Mouse (Mus musculus) midbrain, embryonic 12.5 days (tissue): ENCODE measurements at regions not wholly inside any gene's neighbourhood (a gene's known extent, or its start where the extent isn't known, plus 50 kb on each side); places are given as distances from the start of the nearest gene placed in this dataset.

Experiments
- ATAC-seq: fragments of 200-750 bp; cut with Nextera tagmentation; 2 replicates; pipeline ENCODE4 v1.8.0; 2017; ENCODE audit warnings: low read depth, moderate TSS enrichment, moderate library complexity; ENCODE audit not compliant: low FRiP score
- H3K27ac ChIP-seq: fragments of 300-500 bp; sonication (generic); replicated peaks from 2 replicates; pipeline ENCODE4 v1.5.1; 2016; ENCODE audit warnings: mild to moderate bottlenecking
- H3K27me3 ChIP-seq: fragments of 300-500 bp; sonication (generic); 2 replicates; pipeline ENCODE4 v1.6.1; 2016; ENCODE audit warnings: mild to moderate bottlenecking
- H3K36me3 ChIP-seq: fragments of 300-500 bp; sonication (generic); 2 replicates; pipeline ENCODE4 v1.6.1; 2016
- H3K4me1 ChIP-seq: fragments of 300-500 bp; sonication (generic); 2 replicates; pipeline ENCODE4 v1.6.1; 2016
- H3K4me2 ChIP-seq: fragments of 300-500 bp; sonication (generic); replicated peaks from 2 replicates; pipeline ENCODE4 v1.6.1; 2016; ENCODE audit warnings: mild to moderate bottlenecking, moderate library complexity
- H3K4me3 ChIP-seq: fragments of 300-500 bp; sonication (generic); 2 replicates; pipeline ENCODE4 v1.5.1; 2016; ENCODE audit warnings: mild to moderate bottlenecking
- H3K9ac ChIP-seq: fragments of 300-500 bp; sonication (generic); replicated peaks from 2 replicates; pipeline ENCODE4 v1.6.1; 2016; ENCODE audit warnings: mild to moderate bottlenecking, moderate library complexity
- H3K9me3 ChIP-seq: fragments of 300-500 bp; sonication (generic); 2 replicates; pipeline ENCODE4 v1.6.1; 2016; ENCODE audit warnings: mild to moderate bottlenecking
- WGBS: fragments of 180-500 bp; shearing (Covaris S2); methylation state at CpG from one replicate; pipeline ENCODE4 v1.1.7; 2016; 5-methylcytosine and 5-hydroxymethylcytosine counted together

DNA sequence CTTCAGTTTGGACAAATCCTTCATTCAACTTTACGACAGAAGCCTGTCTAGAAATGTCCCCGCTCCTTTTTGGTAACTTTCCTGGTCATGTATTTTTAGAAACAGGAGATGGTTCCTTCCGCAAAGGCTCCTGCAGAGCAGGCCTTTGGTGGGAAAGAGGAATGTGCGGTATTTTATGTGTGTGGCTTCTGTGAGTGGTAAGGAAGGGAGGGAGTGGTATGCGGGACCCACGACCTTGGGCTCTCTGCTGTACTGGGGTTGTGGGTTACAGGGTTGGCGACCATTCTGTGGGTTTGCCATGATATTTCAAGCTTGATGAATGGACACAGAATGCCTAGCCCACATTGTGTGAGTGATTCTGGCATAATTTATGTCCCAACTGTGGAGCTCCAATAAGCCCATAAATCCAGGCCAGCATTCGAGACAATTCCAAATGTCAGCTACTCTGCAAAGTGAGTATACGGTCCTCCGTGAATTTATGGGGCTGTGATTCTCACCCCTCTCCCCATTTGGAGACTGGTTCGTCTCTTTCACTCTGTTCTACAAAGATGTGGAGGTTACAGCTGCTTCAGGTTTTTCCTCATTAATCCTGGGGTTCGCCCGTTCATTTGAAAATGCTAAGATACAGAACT, 109.3 kb upstream of the Rxfp2 start:
- no peaks in the 10 kb centered on the region for H3K9me3 ChIP-seq
- WGBS = 79% methylated on average over 13 of the region's 13 CpGs
- H3K27ac ChIP-seq = no peak overlapping the region
- H3K27me3 ChIP-seq = no peaks in the 10 kb centered on the region
- no peak overlapping the region for H3K4me3 ChIP-seq
- H3K4me2 ChIP-seq = no peak overlapping the region
- H3K9ac ChIP-seq = no peak overlapping the region
- H3K4me1 ChIP-seq = no peaks in the 10 kb centered on the region
- no peak for ATAC-seq
- H3K36me3 ChIP-seq = no peaks in the 10 kb centered on the region

DNA sequence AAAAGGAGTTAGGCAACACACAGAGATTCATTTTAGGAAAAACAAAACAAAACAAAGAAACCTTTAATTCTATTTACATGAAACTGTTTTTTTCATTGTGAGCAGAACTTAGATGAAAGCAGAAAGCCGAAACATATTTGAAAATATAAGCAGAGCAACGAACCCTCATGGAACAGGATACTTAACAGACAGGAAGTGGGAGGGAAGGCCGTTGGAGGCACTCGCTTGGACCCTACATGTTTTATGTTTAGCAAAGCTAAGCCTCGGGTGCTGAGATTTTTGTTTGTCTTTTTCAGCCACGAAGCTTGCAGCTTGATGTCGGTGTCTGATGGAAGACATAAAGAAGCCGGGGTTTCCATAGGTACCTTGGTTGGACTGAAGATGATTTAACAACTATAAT, 108.5 kb upstream of the Rxfp2 start:
- WGBS = 79% methylated on average over 8 of the region's 8 CpGs

DNA sequence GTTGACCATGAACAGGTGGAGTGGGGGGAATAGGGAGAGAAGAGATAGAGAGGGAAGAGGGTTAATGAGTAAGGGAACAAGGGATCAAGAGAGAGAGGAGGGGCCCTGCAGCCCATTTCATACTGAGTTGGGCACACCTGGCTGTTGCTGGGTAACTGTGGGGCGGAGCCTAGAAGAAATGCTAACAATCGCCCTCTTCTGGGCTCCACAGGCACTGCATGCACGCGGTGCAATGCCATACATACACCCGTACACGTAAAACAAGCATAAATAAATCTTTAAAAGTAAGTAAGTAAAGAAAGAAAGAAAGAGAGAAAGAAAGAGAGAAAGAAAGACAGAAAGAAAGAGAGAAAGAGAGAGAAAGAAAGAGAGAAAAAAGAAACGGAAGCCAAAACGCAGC, 106.5 kb upstream of the Rxfp2 start:
- H3K9me3 ChIP-seq = no peaks in the 10 kb centered on the region
- H3K4me3 ChIP-seq = no peak overlapping the region
- ATAC-seq = no peak
- WGBS = 88% methylated on average over 8 of the region's 8 CpGs
- H3K36me3 ChIP-seq = no peaks in the 10 kb centered on the region
- no peaks in the 10 kb centered on the region for H3K27me3 ChIP-seq
- H3K27ac ChIP-seq = no peak overlapping the region
- no peak overlapping the region for H3K4me2 ChIP-seq
- no peaks in the 10 kb centered on the region for H3K4me1 ChIP-seq
- no peak overlapping the region for H3K9ac ChIP-seq

More for the DNA sequence above, 108.5 kb upstream of the Rxfp2 start:
- Histone ChIP-seq H3K4me1 (no peaks in the 10 kb centered on the region), H3K4me3 (no peak overlapping the region), H3K27ac (no peak overlapping the region), H3K4me2 (no peak overlapping the region), H3K27me3 (no peaks in the 10 kb centered on the region), H3K9ac (no peak overlapping the region), H3K36me3 (no peaks in the 10 kb centered on the region), H3K9me3 (no peaks in the 10 kb centered on the region)
- no peak for ATAC-seq

DNA sequence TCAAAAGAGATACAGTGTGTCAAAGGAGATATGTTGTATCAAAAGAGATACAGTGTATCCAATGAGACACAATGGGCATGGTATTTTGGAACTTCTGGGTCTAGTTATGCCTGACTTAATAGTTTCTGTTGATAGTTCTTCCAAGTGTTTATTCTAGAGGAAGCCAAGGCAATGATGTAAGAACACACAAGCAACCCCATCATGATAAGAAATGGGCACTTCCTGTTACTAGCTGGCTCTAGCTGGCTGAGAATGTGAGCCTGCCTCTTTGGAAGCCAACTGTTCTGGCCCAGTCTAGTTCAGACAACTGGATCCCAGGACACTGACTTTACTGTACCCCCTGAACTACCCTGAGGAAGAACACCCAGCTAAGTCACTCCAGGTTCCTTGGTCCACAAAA, 102.7 kb upstream of the Rxfp2 start:
- Histone ChIP-seq H3K4me2 (no peak overlapping the region), H3K36me3 (no peaks in the 10 kb centered on the region), H3K4me3 (no peak overlapping the region), H3K4me1 (no peaks in the 10 kb centered on the region), H3K9ac (no peak overlapping the region), H3K27ac (no peak overlapping the region), H3K9me3 (no peaks in the 10 kb centered on the region), H3K27me3 (no peaks in the 10 kb centered on the region)
- no peak for ATAC-seq

DNA sequence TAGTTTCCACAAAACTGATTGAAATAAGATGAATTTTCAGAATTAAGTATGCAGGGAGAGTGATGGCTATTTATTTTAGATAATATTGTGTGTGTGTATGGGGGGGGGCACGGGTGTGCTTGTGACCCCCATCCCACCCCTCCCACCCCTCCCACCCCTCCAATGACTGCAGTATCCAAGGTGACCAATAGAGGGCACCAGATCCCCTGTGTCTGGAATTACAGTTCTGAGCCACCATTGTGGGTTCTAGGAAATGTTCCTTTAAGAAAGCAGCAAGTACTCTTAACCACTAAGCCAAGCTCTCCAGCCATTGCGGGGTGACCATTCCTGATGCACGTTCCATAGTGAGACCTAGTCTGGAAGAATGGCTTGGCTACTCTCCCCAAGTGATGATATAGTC, 101.1 kb upstream of the Rxfp2 start:
- Histone ChIP-seq H3K9me3 (no peaks in the 10 kb centered on the region), H3K36me3 (no peaks in the 10 kb centered on the region), H3K4me1 (no peaks in the 10 kb centered on the region), H3K27ac (no peak overlapping the region), H3K27me3 (no peaks in the 10 kb centered on the region), H3K4me2 (no peak overlapping the region), H3K9ac (no peak overlapping the region), H3K4me3 (no peak overlapping the region)
- WGBS = 34% methylated on average over 3 of the region's 3 CpGs
- no peak for ATAC-seq

DNA sequence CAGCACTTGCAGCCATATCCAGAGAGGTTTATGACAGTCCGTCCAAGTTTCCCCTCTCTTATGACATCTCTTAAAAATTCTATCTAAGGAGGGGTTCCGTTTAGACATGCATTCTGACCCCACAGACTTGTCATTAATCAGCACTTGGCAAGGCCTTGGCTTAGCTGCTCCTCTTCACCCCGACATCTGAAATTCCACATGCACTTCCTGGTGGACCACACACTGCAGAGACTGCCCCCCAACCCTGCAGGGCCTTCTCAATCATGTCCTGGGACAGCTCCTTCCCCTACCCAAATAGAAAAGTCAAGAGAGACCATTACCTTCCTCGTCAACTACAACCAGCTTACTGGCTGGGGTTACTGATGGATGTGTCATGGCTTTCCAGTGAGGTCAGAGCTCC, 99.4 kb upstream of the Rxfp2 start:
- Histone ChIP-seq H3K4me2 (no peak overlapping the region), H3K4me1 (no peaks in the 10 kb centered on the region), H3K27me3 (no peaks in the 10 kb centered on the region), H3K4me3 (no peak overlapping the region), H3K27ac (no peak overlapping the region), H3K36me3 (no peaks in the 10 kb centered on the region), H3K9me3 (no peaks in the 10 kb centered on the region), H3K9ac (no peak overlapping the region)
- WGBS = 80% methylated on average over 4 of the region's 4 CpGs
- no peak for ATAC-seq

DNA sequence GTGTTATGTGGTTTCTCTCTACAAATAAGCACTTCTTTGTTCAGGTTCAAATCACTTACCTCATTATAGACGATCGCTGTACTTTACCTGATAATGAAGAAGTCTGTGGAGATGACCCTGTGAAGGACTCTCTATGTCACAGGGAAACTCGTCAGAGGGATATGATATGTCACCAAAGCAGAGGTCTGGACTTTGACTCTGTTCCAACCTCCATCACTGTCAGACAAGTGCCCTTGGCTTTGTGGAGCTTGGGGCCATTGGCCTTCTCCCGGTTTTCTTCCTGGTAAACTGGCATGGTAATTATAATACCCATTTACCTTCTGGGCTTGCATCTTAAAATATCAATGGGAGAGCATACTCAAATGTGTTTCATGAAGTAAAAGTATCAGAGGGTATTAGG, 98.1 kb upstream of the Rxfp2 start:
- Histone ChIP-seq H3K4me3 (no peak overlapping the region), H3K9ac (no peak overlapping the region), H3K27me3 (no peaks in the 10 kb centered on the region), H3K27ac (no peak overlapping the region), H3K4me1 (no peaks in the 10 kb centered on the region), H3K36me3 (no peaks in the 10 kb centered on the region), H3K4me2 (no peak overlapping the region), H3K9me3 (no peaks in the 10 kb centered on the region)
- no peak for ATAC-seq
- 91% methylated on average over 4 of the region's 4 CpGs for WGBS

DNA sequence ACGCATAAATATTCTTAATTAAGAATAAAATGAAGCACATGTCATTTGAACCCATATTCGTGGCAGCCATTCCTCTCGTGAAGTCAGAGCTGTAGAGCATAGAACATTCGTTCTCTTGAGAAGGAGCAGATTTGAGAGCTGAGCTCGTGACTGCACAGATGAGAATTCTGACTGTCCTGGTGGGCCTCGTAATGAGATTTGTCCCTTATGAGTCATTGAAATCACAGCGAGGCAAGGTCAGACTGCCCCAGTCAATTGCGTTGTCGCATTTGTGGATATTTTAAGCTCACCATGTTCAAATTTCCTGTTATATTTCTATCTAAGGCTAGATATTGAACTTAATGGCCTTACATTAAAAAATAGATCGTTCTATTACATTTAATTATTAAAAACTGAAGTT, 94.0 kb upstream of the Rxfp2 start:
- 95% methylated on average over 10 of the region's 10 CpGs for WGBS
- H3K4me3 ChIP-seq = no peak overlapping the region
- no peak for ATAC-seq
- no peak overlapping the region for H3K27ac ChIP-seq
- no peak overlapping the region for H3K9ac ChIP-seq
- no peaks in the 10 kb centered on the region for H3K9me3 ChIP-seq
- no peaks in the 10 kb centered on the region for H3K27me3 ChIP-seq
- H3K4me2 ChIP-seq = no peak overlapping the region
- no peaks in the 10 kb centered on the region for H3K4me1 ChIP-seq
- H3K36me3 ChIP-seq = no peaks in the 10 kb centered on the region

DNA sequence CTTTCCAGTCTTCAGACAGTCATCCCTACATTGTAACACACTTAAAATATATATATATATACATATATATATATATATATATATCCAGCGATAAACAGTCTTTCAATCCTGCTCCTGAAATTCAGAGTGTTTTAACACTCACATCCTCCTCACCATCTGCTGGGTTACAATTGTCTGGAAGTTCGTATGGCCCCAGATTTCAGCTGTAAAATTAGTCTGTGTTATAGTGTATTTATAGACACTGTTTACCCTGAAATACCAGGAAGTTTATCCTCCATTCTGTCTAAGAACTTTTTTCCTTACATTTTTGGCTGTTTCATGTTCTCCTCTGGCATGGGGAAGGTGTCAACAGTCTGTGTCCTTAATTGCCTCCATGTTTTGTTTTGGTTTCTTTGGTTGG, 91.7 kb upstream of the Rxfp2 start:
- Histone ChIP-seq H3K9me3 (no peaks in the 10 kb centered on the region), H3K9ac (no peak overlapping the region), H3K4me3 (no peak overlapping the region), H3K36me3 (no peaks in the 10 kb centered on the region), H3K27ac (no peak overlapping the region), H3K4me1 (peaks cover 5% of the 10 kb centered on the region), H3K4me2 (no peak overlapping the region), H3K27me3 (no peaks in the 10 kb centered on the region)
- ATAC-seq = no peak
- WGBS = 87% methylated on average over 2 of the region's 2 CpGs

DNA sequence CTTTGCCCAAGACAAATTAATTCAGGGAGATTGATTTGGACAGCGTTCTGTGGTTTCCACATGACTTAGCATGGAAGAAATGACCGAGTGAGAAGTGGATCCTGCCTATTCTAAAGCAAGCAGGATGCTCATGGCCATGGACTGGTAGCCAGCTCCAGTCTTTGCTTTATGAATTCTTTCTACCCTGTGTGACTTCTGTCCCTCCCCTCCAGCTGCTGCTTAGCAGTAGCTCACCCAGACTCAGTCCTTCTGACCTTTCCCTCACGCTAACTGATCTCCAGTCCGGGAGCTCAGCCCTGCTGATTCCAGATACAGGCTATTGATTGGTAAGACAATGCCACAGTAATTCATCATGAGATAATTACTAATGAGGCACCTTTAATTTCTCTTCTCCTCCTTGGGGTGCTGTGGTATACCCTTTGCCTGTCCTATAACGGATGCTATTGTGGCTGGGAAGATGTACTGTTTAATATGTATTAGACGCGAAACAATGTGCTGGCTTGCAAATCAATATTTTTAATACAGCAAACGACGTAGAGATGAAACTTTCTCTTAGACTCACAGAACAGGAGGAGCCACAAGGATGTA, 86.8 kb upstream of the Rxfp2 start:
- no peak overlapping the region for H3K9ac ChIP-seq
- peaks cover 15% of the 10 kb centered on the region for H3K4me1 ChIP-seq
- ATAC-seq = no peak
- WGBS = 47% methylated on average over 9 of the region's 9 CpGs
- no peaks in the 10 kb centered on the region for H3K9me3 ChIP-seq
- H3K27ac ChIP-seq = peak overlapping the region; percentile 63
- no peak overlapping the region for H3K4me3 ChIP-seq
- no peaks in the 10 kb centered on the region for H3K36me3 ChIP-seq
- no peak overlapping the region; the same call in 1 of the 2 replicates for H3K4me2 ChIP-seq
- no peaks in the 10 kb centered on the region for H3K27me3 ChIP-seq

DNA sequence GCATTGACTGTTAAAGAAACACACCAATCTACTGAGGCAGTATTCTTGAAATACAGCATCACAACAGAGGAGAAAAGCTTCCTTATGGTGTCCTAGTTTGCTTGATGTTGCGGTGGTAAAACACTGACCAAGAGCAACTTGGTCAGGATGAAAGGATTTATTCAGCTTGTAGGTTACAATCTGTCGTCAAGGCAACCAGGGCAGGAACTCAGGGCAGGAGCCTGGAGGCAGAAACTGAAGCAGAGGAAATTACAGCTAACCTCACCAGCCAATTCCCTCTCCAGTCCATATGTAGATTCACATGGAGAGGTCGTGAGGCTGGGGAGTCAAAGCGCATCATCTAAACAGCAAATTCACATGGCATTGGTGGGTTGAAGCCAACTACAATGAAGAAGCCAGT, 86.3 kb upstream of the Rxfp2 start:
- H3K36me3 ChIP-seq = no peaks in the 10 kb centered on the region

DNA sequence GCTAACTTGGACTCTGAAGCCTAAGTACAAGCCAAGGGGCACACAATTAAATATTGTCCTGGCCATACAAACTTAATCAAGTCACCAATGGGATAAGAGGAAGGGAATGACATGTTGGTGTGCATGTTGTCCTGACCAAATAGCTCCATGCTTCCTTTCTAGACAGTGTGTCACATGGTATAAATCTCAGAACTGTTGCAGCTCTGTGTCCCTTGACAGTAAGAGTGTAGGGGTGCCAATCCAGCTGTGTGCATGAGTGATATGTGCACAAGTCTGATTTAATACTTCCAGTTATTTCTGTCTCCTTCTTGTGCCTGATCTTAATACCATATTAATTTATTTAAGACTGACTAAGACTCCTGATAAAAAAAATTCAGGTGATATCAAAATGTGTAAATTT, 72.8 kb upstream of the Rxfp2 start:
- Histone ChIP-seq H3K4me3 (no peak overlapping the region), H3K27me3 (no peaks in the 10 kb centered on the region), H3K4me2 (no peak overlapping the region), H3K27ac (no peak overlapping the region), H3K9me3 (no peaks in the 10 kb centered on the region), H3K36me3 (no peaks in the 10 kb centered on the region), H3K4me1 (no peaks in the 10 kb centered on the region), H3K9ac (no peak overlapping the region)
- no peak for ATAC-seq

More for the DNA sequence above, 86.3 kb upstream of the Rxfp2 start:
- H3K4me1 ChIP-seq = peaks cover 15% of the 10 kb centered on the region
- ATAC-seq = no peak
- no peak overlapping the region for H3K4me3 ChIP-seq
- peak overlapping the region; percentile 63 for H3K27ac ChIP-seq
- no peaks in the 10 kb centered on the region for H3K9me3 ChIP-seq
- H3K9ac ChIP-seq = no peak overlapping the region
- WGBS = 32% methylated on average over 4 of the region's 4 CpGs
- H3K4me2 ChIP-seq = no peak overlapping the region
- no peaks in the 10 kb centered on the region for H3K27me3 ChIP-seq

DNA sequence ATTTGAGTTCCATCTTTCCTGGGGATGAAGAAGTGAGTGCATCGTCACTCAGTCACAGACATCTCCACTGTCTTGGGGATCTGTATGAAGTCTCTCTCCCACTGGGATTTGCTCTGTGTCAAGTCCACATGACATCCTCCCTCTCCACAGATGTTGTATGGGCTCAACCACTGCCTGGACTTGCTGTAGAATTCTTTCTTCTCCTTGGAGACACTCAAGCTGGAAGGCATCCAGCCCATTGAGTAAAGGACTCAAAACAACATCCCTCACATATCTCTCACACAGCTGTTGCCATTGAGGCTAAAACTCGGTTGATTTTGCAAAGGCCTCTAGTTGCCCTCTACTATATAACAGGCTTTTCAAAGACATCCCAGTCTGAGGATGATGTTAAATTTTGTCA, 71.0 kb upstream of the Rxfp2 start:
- no peak for ATAC-seq
- Histone ChIP-seq H3K9ac (no peak overlapping the region), H3K4me3 (no peak overlapping the region), H3K27me3 (no peaks in the 10 kb centered on the region), H3K36me3 (no peaks in the 10 kb centered on the region), H3K4me1 (no peaks in the 10 kb centered on the region), H3K4me2 (no peak overlapping the region), H3K27ac (no peak overlapping the region), H3K9me3 (no peaks in the 10 kb centered on the region)
- WGBS = 91% methylated on average over 2 of the region's 2 CpGs
